Mouse (Mus musculus): ENCODE measurements around the gene Trf. TPM values are rescaled to one million over a fixed set of nuclear protein-coding genes. Genes with fewer than 3 reads are reported as not detected.
A peak's percentile ranks its signal among the peaks of the same experiment; 100 is the strongest.
"Not testable (repeated sequence)": the region's sequence is repeated elsewhere in the genome, so short reads cannot be mapped to it uniquely, and the experiment has no call there.

The Trf gene
- polyA plus RNA-seq, 1 experiment from 2014 or later, result 23.5 TPM

- Histone ChIP-seq H3K4me2 (ENCODE audit: low read length) (peak overlapping the region; percentile 47), H3K9me3 (replicated peaks; ENCODE audit: control insufficient read depth, low read length, poor library complexity, severe bottlenecking) (no peaks in the 10 kb centered on the region), H3K27ac (ENCODE audit: low read length) (0 out of 2 replicates have a peak overlapping the region, but pooled peaks have one; percentile 23), H3K4me3 (ENCODE audit: low read depth, low read length) (peak overlapping the region; percentile 18; the same call in 1 of the 2 replicates), H3K36me3 (ENCODE audit: control insufficient read depth, insufficient read depth, low read length) (peaks cover 6% of the 10 kb centered on the region), H3K27me3 (ENCODE audit: control insufficient read depth, insufficient read depth, low read depth, low read length) (no peaks in the 10 kb centered on the region), H3K4me1 (ENCODE audit: control insufficient read depth, insufficient read depth, low read length) (peaks cover 8% of the 10 kb centered on the region; the same call in 1 of the 2 replicates), H3K9ac (ENCODE audit: low read depth, low read length) (peak overlapping the region; percentile 28)
- ATAC-seq, result peak; percentile 73
- WGBS, result 4% methylated on average over 20 of the region's 20 CpGs
These were observed 49.3 kb downstream of the Trf start for GRCm38 (mm10) chr9:103180807-103181565.

- WGBS, result 62% methylated on average over 3 of the region's 3 CpGs
- H3K9ac ChIP-seq (ENCODE audit: low read depth, low read length), result peak overlapping the region; percentile 28
- ATAC-seq, result no peak
These were observed 49.9 kb downstream of the Trf start for GRCm38 (mm10) chr9:103180303-103180702.

GRCm38 (mm10) chr9:103175692-103176091, 54.6 kb downstream of the Trf start:
- no peak overlapping the region for H3K4me2 ChIP-seq (ENCODE audit: low read length)
- no peaks in the 10 kb centered on the region for H3K9me3 ChIP-seq (replicated peaks; ENCODE audit: control insufficient read depth, low read length, poor library complexity, severe bottlenecking)
- H3K9ac ChIP-seq (ENCODE audit: low read depth, low read length), result no peak overlapping the region
- no peak for ATAC-seq
- no peak overlapping the region for H3K4me3 ChIP-seq (ENCODE audit: low read depth, low read length)
- H3K27me3 ChIP-seq (ENCODE audit: control insufficient read depth, insufficient read depth, low read depth, low read length), result no peaks in the 10 kb centered on the region
- peaks cover 6% of the 10 kb centered on the region; the same call in 1 of the 2 replicates for H3K4me1 ChIP-seq (ENCODE audit: control insufficient read depth, insufficient read depth, low read length)
- H3K36me3 ChIP-seq (ENCODE audit: control insufficient read depth, insufficient read depth, low read length), result peaks cover 3% of the 10 kb centered on the region
- H3K27ac ChIP-seq (ENCODE audit: low read length), result no peak overlapping the region
- WGBS, result 98% methylated on average over 7 of the region's 7 CpGs

More at GRCm38 (mm10) chr9:103180303-103180702, 49.9 kb downstream of the Trf start:
- Histone ChIP-seq H3K27ac (ENCODE audit: low read length) (no peak overlapping the region), H3K36me3 (ENCODE audit: control insufficient read depth, insufficient read depth, low read length) (peaks cover 6% of the 10 kb centered on the region), H3K4me2 (ENCODE audit: low read length) (peak overlapping the region; percentile 47; the same call in 1 of the 2 replicates), H3K4me3 (ENCODE audit: low read depth, low read length) (no peak overlapping the region), H3K27me3 (ENCODE audit: control insufficient read depth, insufficient read depth, low read depth, low read length) (no peaks in the 10 kb centered on the region), H3K4me1 (ENCODE audit: control insufficient read depth, insufficient read depth, low read length) (peaks cover 8% of the 10 kb centered on the region; the same call in 1 of the 2 replicates), H3K9me3 (replicated peaks; ENCODE audit: control insufficient read depth, low read length, poor library complexity, severe bottlenecking) (no peaks in the 10 kb centered on the region)

- Histone ChIP-seq H3K4me1 (ENCODE audit: control insufficient read depth, insufficient read depth, low read length) (no peaks in the 10 kb centered on the region; the same call in 1 of the 2 replicates), H3K4me3 (ENCODE audit: low read depth, low read length) (no peak overlapping the region), H3K27ac (ENCODE audit: low read length) (no peak overlapping the region), H3K9ac (ENCODE audit: low read depth, low read length) (no peak overlapping the region), H3K4me2 (ENCODE audit: low read length) (no peak overlapping the region), H3K27me3 (ENCODE audit: control insufficient read depth, insufficient read depth, low read depth, low read length) (no peaks in the 10 kb centered on the region), H3K9me3 (replicated peaks; ENCODE audit: control insufficient read depth, low read length, poor library complexity, severe bottlenecking) (no peaks in the 10 kb centered on the region), H3K36me3 (ENCODE audit: control insufficient read depth, insufficient read depth, low read length) (peaks cover 3% of the 10 kb centered on the region)
- ATAC-seq, result no peak
- 62% methylated on average over 6 of the region's 6 CpGs for WGBS
These were observed 55.3 kb downstream of the Trf start for GRCm38 (mm10) chr9:103174771-103175519.

- WGBS, result 72% methylated on average over 7 of the region's 7 CpGs
- H3K27me3 ChIP-seq (ENCODE audit: control insufficient read depth, insufficient read depth, low read depth, low read length), result no peaks in the 10 kb centered on the region
- no peaks in the 10 kb centered on the region for H3K4me1 ChIP-seq (ENCODE audit: control insufficient read depth, insufficient read depth, low read length)
- H3K36me3 ChIP-seq (ENCODE audit: control insufficient read depth, insufficient read depth, low read length), result peaks cover 22% of the 10 kb centered on the region
- H3K9ac ChIP-seq (ENCODE audit: low read depth, low read length), result no peak overlapping the region
- H3K27ac ChIP-seq (ENCODE audit: low read length), result no peak overlapping the region
- H3K4me3 ChIP-seq (ENCODE audit: low read depth, low read length), result no peak overlapping the region
- H3K9me3 ChIP-seq (replicated peaks; ENCODE audit: control insufficient read depth, low read length, poor library complexity, severe bottlenecking), result no peaks in the 10 kb centered on the region
- no peak overlapping the region for H3K4me2 ChIP-seq (ENCODE audit: low read length)
- ATAC-seq, result no peak
These were observed 61.5 kb downstream of the Trf start for GRCm38 (mm10) chr9:103168771-103169170.

GRCm38 (mm10) chr9:103168046-103168445, 62.2 kb downstream of the Trf start:
- no peak overlapping the region for H3K4me3 ChIP-seq (ENCODE audit: low read depth, low read length)
- WGBS, result 70% methylated on average over 6 of the region's 6 CpGs
- no peaks in the 10 kb centered on the region for H3K4me1 ChIP-seq (ENCODE audit: control insufficient read depth, insufficient read depth, low read length)
- ATAC-seq, result no peak
- H3K4me2 ChIP-seq (ENCODE audit: low read length), result no peak overlapping the region
- H3K27me3 ChIP-seq (ENCODE audit: control insufficient read depth, insufficient read depth, low read depth, low read length), result no peaks in the 10 kb centered on the region
- peaks cover 22% of the 10 kb centered on the region for H3K36me3 ChIP-seq (ENCODE audit: control insufficient read depth, insufficient read depth, low read length)
- H3K27ac ChIP-seq (ENCODE audit: low read length), result no peak overlapping the region
- no peak overlapping the region for H3K9ac ChIP-seq (ENCODE audit: low read depth, low read length)
- no peaks in the 10 kb centered on the region for H3K9me3 ChIP-seq (replicated peaks; ENCODE audit: control insufficient read depth, low read length, poor library complexity, severe bottlenecking)

- ATAC-seq, result no peak
- Histone ChIP-seq H3K27me3 (ENCODE audit: control insufficient read depth, insufficient read depth, low read depth, low read length) (no peaks in the 10 kb centered on the region), H3K4me1 (ENCODE audit: control insufficient read depth, insufficient read depth, low read length) (no peaks in the 10 kb centered on the region), H3K36me3 (ENCODE audit: control insufficient read depth, insufficient read depth, low read length) (peaks cover 32% of the 10 kb centered on the region), H3K4me3 (ENCODE audit: low read depth, low read length) (no peak overlapping the region), H3K27ac (ENCODE audit: low read length) (no peak overlapping the region), H3K9me3 (replicated peaks; ENCODE audit: control insufficient read depth, low read length, poor library complexity, severe bottlenecking) (no peaks in the 10 kb centered on the region), H3K4me2 (ENCODE audit: low read length) (no peak overlapping the region), H3K9ac (ENCODE audit: low read depth, low read length) (no peak overlapping the region)
- 74% methylated on average over 15 of the region's 15 CpGs for WGBS
These were observed 66.4 kb downstream of the Trf start for GRCm38 (mm10) chr9:103163806-103164205.

- H3K36me3 ChIP-seq (ENCODE audit: control insufficient read depth, insufficient read depth, low read length); H3K4me2 ChIP-seq (ENCODE audit: low read length); H3K27me3 ChIP-seq (ENCODE audit: control insufficient read depth, insufficient read depth, low read depth, low read length); ATAC-seq; H3K4me1 ChIP-seq (ENCODE audit: control insufficient read depth, insufficient read depth, low read length); H3K4me3 ChIP-seq (ENCODE audit: low read depth, low read length); H3K9me3 ChIP-seq (replicated peaks; ENCODE audit: control insufficient read depth, low read length, poor library complexity, severe bottlenecking); H3K27ac ChIP-seq (ENCODE audit: low read length); H3K9ac ChIP-seq (ENCODE audit: low read depth, low read length): not testable (repeated sequence)
- WGBS, result 83% methylated on average over 7 of the region's 7 CpGs
These were observed 75.1 kb downstream of the Trf start for GRCm38 (mm10) chr9:103155158-103155557.

- no peak for ATAC-seq
- no peaks in the 10 kb centered on the region for H3K27me3 ChIP-seq (ENCODE audit: control insufficient read depth, insufficient read depth, low read depth, low read length)
- no peak overlapping the region for H3K4me2 ChIP-seq (ENCODE audit: low read length)
- H3K36me3 ChIP-seq (ENCODE audit: control insufficient read depth, insufficient read depth, low read length), result peaks cover 5% of the 10 kb centered on the region; the same call in 1 of the 2 replicates
- H3K27ac ChIP-seq (ENCODE audit: low read length), result no peak overlapping the region
- no peaks in the 10 kb centered on the region for H3K4me1 ChIP-seq (ENCODE audit: control insufficient read depth, insufficient read depth, low read length)
- H3K4me3 ChIP-seq (ENCODE audit: low read depth, low read length), result no peak overlapping the region
- no peaks in the 10 kb centered on the region for H3K9me3 ChIP-seq (replicated peaks; ENCODE audit: control insufficient read depth, low read length, poor library complexity, severe bottlenecking)
- 98% methylated on average over 2 of the region's 2 CpGs for WGBS
- no peak overlapping the region for H3K9ac ChIP-seq (ENCODE audit: low read depth, low read length)
These were observed 75.7 kb downstream of the Trf start for GRCm38 (mm10) chr9:103154568-103154967.

Measured in midbrain, embryonic 16.5 days (tissue).